Mouse (Mus musculus): ENCODE data around the gene Fbxl15.

- TF ChIP-seq CTCF (conservative IDR thresholded peaks at IDR 0.05; ENCODE audit: low read length), result no peak
- no peak for TF ChIP-seq POU5F1 (IDR thresholded peaks at IDR 0.05; ENCODE audit: borderline replicate concordance, low read length)
- TF ChIP-seq NANOG (IDR thresholded peaks at IDR 0.05; ENCODE audit: borderline replicate concordance, low read length), result no peak
Measured at GRCm38 (mm10) chr19:46315752-46316610, 12.0 kb upstream of the Fbxl15 start.

All from E14TG2a.4 (cell line).